Mouse (Mus musculus) embryonic facial prominence, embryonic 13.5 days (tissue): ENCODE results near the gene Ctnna2. TPM values are rescaled to one million over a fixed set of nuclear protein-coding genes. Genes with fewer than 3 reads are reported as not detected.

Experiments used
- ATAC-seq: fragments of 200-750 bp; cut with Nextera tagmentation; 2 replicates; pipeline ENCODE4 v1.8.0; 2017; ENCODE audit warnings: low read depth; ENCODE audit not compliant: insufficient number of reproducible peaks, insufficient read depth, low FRiP score, low TSS enrichment
- H3K27ac ChIP-seq: fragments of 300-500 bp; sonication (generic); 2 replicates; pipeline ENCODE4 v1.5.1; 2015; ENCODE audit warnings: moderate library complexity, mild to moderate bottlenecking, inconsistent platforms
- H3K27me3 ChIP-seq: fragments of 300-500 bp; sonication (generic); 2 replicates; pipeline ENCODE4 v1.6.1; 2015; ENCODE audit warnings: mild to moderate bottlenecking, inconsistent platforms
- H3K36me3 ChIP-seq: fragments of 300-500 bp; sonication (generic); 2 replicates; pipeline ENCODE4 v1.6.1; 2015; ENCODE audit warnings: mild to moderate bottlenecking, inconsistent platforms
- H3K4me1 ChIP-seq: fragments of 300-500 bp; sonication (generic); 2 replicates; pipeline ENCODE4 v1.6.1; 2015; ENCODE audit warnings: inconsistent platforms
- H3K4me2 ChIP-seq: fragments of 300-500 bp; sonication (generic); 2 replicates; pipeline ENCODE4 v1.6.1; 2015; ENCODE audit warnings: moderate library complexity, mild to moderate bottlenecking, inconsistent platforms
- H3K4me3 ChIP-seq: fragments of 300-500 bp; sonication (generic); 2 replicates; pipeline ENCODE4 v1.5.1; 2015; ENCODE audit warnings: mild to moderate bottlenecking, inconsistent platforms
- H3K9ac ChIP-seq: fragments of 300-500 bp; sonication (generic); 2 replicates; pipeline ENCODE4 v1.6.1; 2015; ENCODE audit warnings: mild to moderate bottlenecking, inconsistent platforms
- H3K9me3 ChIP-seq: fragments of 300-500 bp; sonication (generic); 2 replicates; pipeline ENCODE4 v1.6.1; 2016; ENCODE audit warnings: inconsistent platforms
- WGBS: fragments of 180-500 bp; shearing (Covaris S2); methylation state at CpG from one replicate; pipeline ENCODE4 v1.1.7; 2015; ENCODE audit warnings: mixed read lengths; 5-methylcytosine and 5-hydroxymethylcytosine counted together
- polyA plus RNA-seq: library from polyadenylated mRNA; unstranded; fragments of >200 nt; fragmentation: Nextera tagmentation; extraction: Ambion mirVana; gene quantifications from 2 replicates; pipeline ENCODE4 v1.2.1, GENCODE M21; 2015

Gene Ctnna2
- 9.1 and 11.0 TPM in 2 replicates for polyA plus RNA-seq

- no peaks in the 10 kb centered on the region for H3K36me3 ChIP-seq
- H3K9me3 ChIP-seq: no peaks in the 10 kb centered on the region
- peak within 1 kb of the TSS; percentile 87 for H3K4me2 ChIP-seq
- peak; percentile 90 for ATAC-seq
- H3K27ac ChIP-seq: no peak within 1 kb of the TSS
- H3K9ac ChIP-seq: peak within 1 kb of the TSS; percentile 66
- peaks cover 12% of the 10 kb centered on the region for H3K4me1 ChIP-seq
- WGBS: under 1% methylated on average over 53 of the region's 58 CpGs
- H3K4me3 ChIP-seq: peak within 1 kb of the TSS; percentile 58
- no peaks in the 10 kb centered on the region for H3K27me3 ChIP-seq
Measured at GRCm38 (mm10) chr6:77979241-77979961, at the start of gene Ctnna2. Ctnna2 (minus strand) TSS chr6:77979699.

GRCm38 (mm10) chr6:77980137-77981052 is 896 bp upstream of the Ctnna2 start:
- peaks cover 12% of the 10 kb centered on the region for H3K4me1 ChIP-seq
- no peaks in the 10 kb centered on the region for H3K9me3 ChIP-seq
- WGBS: 11% methylated on average over 15 of the region's 15 CpGs
- no peaks in the 10 kb centered on the region for H3K27me3 ChIP-seq
- H3K4me3 ChIP-seq: peak overlapping the region; percentile 58
- no peak overlapping the region for H3K9ac ChIP-seq
- ATAC-seq: no peak
- peak overlapping the region; percentile 87 for H3K4me2 ChIP-seq
- H3K27ac ChIP-seq: no peak overlapping the region
- no peaks in the 10 kb centered on the region for H3K36me3 ChIP-seq

GRCm38 (mm10) chr6:77978476-77979240 is 841 bp downstream of the Ctnna2 start:
- Histone ChIP-seq H3K27ac (no peak overlapping the region), H3K36me3 (no peaks in the 10 kb centered on the region), H3K4me2 (peak overlapping the region; percentile 87), H3K9ac (peak overlapping the region; percentile 66; the same call in 1 of the 2 replicates), H3K4me3 (peak overlapping the region; percentile 58), H3K27me3 (no peaks in the 10 kb centered on the region), H3K9me3 (no peaks in the 10 kb centered on the region), H3K4me1 (peaks cover 12% of the 10 kb centered on the region)
- ATAC-seq: no peak
- WGBS: 17% methylated on average over 10 of the region's 10 CpGs

GRCm38 (mm10) chr6:77970545-77971242 is 8.8 kb downstream of the Ctnna2 start:
- Histone ChIP-seq H3K27me3 (no peaks in the 10 kb centered on the region), H3K4me2 (no peak overlapping the region), H3K27ac (no peak overlapping the region), H3K36me3 (no peaks in the 10 kb centered on the region), H3K4me1 (peaks cover 4% of the 10 kb centered on the region; the same call in 1 of the 2 replicates), H3K9me3 (no peaks in the 10 kb centered on the region), H3K9ac (no peak overlapping the region), H3K4me3 (no peak overlapping the region)
- ATAC-seq: no peak
- WGBS: 45% methylated on average over 10 of the region's 10 CpGs

- Histone ChIP-seq H3K9ac (no peak overlapping the region), H3K4me3 (no peak overlapping the region), H3K4me1 (peaks cover 4% of the 10 kb centered on the region; the same call in 1 of the 2 replicates), H3K36me3 (no peaks in the 10 kb centered on the region), H3K9me3 (no peaks in the 10 kb centered on the region), H3K27ac (no peak overlapping the region), H3K4me2 (no peak overlapping the region), H3K27me3 (no peaks in the 10 kb centered on the region)
- 41% methylated on average over 4 of the region's 4 CpGs for WGBS
- no peak for ATAC-seq
Measured at GRCm38 (mm10) chr6:77969774-77970173, 9.7 kb downstream of the Ctnna2 start.

GRCm38 (mm10) chr6:77962011-77962410 is 17.5 kb downstream of the Ctnna2 start:
- ATAC-seq: no peak
- WGBS: 82% methylated on average over 1 of the region's 1 CpGs
- no peaks in the 10 kb centered on the region for H3K9me3 ChIP-seq

GRCm38 (mm10) chr6:77951276-77951675 is 28.2 kb downstream of the Ctnna2 start:
- Histone ChIP-seq H3K4me1 (no peaks in the 10 kb centered on the region), H3K27ac (no peak overlapping the region), H3K9ac (no peak overlapping the region), H3K4me3 (no peak overlapping the region), H3K27me3 (no peaks in the 10 kb centered on the region), H3K4me2 (no peak overlapping the region), H3K36me3 (no peaks in the 10 kb centered on the region), H3K9me3 (no peaks in the 10 kb centered on the region)
- 81% methylated on average over 4 of the region's 4 CpGs for WGBS
- no peak for ATAC-seq

More at GRCm38 (mm10) chr6:77962011-77962410, 17.5 kb downstream of the Ctnna2 start:
- Histone ChIP-seq H3K27me3 (no peaks in the 10 kb centered on the region), H3K36me3 (no peaks in the 10 kb centered on the region), H3K4me3 (no peak overlapping the region), H3K27ac (no peak overlapping the region), H3K4me1 (no peaks in the 10 kb centered on the region), H3K9ac (no peak overlapping the region), H3K4me2 (no peak overlapping the region)

- Histone ChIP-seq H3K9me3 (no peaks in the 10 kb centered on the region), H3K27ac (no peak overlapping the region), H3K4me2 (no peak overlapping the region), H3K4me1 (no peaks in the 10 kb centered on the region), H3K9ac (no peak overlapping the region), H3K4me3 (no peak overlapping the region), H3K27me3 (no peaks in the 10 kb centered on the region), H3K36me3 (no peaks in the 10 kb centered on the region)
- 77% methylated on average over 2 of the region's 2 CpGs for WGBS
- ATAC-seq: no peak
Measured at GRCm38 (mm10) chr6:77950690-77951089, 28.8 kb downstream of the Ctnna2 start.

GRCm38 (mm10) chr6:77929375-77929774 is 50.1 kb downstream of the Ctnna2 start:
- H3K9me3 ChIP-seq: no peaks in the 10 kb centered on the region
- H3K4me2 ChIP-seq: no peak overlapping the region
- H3K4me1 ChIP-seq: no peaks in the 10 kb centered on the region
- no peak overlapping the region for H3K4me3 ChIP-seq
- ATAC-seq: no peak
- no peaks in the 10 kb centered on the region for H3K27me3 ChIP-seq
- WGBS: 75% methylated on average over 3 of the region's 3 CpGs
- H3K27ac ChIP-seq: no peak overlapping the region
- no peak overlapping the region for H3K9ac ChIP-seq
- H3K36me3 ChIP-seq: no peaks in the 10 kb centered on the region

GRCm38 (mm10) chr6:77873150-77873549 is 106.3 kb downstream of the Ctnna2 start:
- 96% methylated on average over 2 of the region's 2 CpGs for WGBS
- Histone ChIP-seq H3K4me3 (no peak overlapping the region), H3K9me3 (no peaks in the 10 kb centered on the region), H3K9ac (no peak overlapping the region), H3K27me3 (no peaks in the 10 kb centered on the region), H3K27ac (no peak overlapping the region), H3K4me1 (0 out of 2 replicates have a peak, but pooled peaks cover 1% of the 10 kb centered on the region), H3K36me3 (no peaks in the 10 kb centered on the region), H3K4me2 (no peak overlapping the region)
- ATAC-seq: no peak

GRCm38 (mm10) chr6:77869313-77869712 is 110.2 kb downstream of the Ctnna2 start:
- H3K4me3 ChIP-seq: no peak overlapping the region
- WGBS: 12% methylated on average over 2 of the region's 2 CpGs
- no peak overlapping the region for H3K4me2 ChIP-seq
- no peak overlapping the region for H3K9ac ChIP-seq
- no peak for ATAC-seq
- H3K27me3 ChIP-seq: no peaks in the 10 kb centered on the region
- no peaks in the 10 kb centered on the region for H3K36me3 ChIP-seq
- H3K27ac ChIP-seq: no peak overlapping the region
- H3K9me3 ChIP-seq: no peaks in the 10 kb centered on the region
- 0 out of 2 replicates have a peak, but pooled peaks cover 2% of the 10 kb centered on the region for H3K4me1 ChIP-seq
